Mouse (Mus musculus) CD4-positive, CD25-positive, alpha-beta regulatory T cell, adult 4 months (primary cell): ENCODE results near the gene Igfbp4. TPM values are rescaled to one million over a fixed set of nuclear protein-coding genes. Genes with fewer than 3 reads are reported as not detected.

Experiments used
- ATAC-seq: one replicate; pipeline ENCODE4 v1.8.0; 2017
- polyA plus RNA-seq, 2 experiments: library from polyadenylated mRNA; unstranded; fragments of 100-300 nt; shearing (Covaris generic); gene quantifications; one replicate each; pipeline ENCODE4 v1.2.1; 2017

Gene Igfbp4
- polyA plus RNA-seq, 2 experiments from 2014 or later, result 12.6 to 20.7 TPM

- ATAC-seq, result no peak
Observed at GRCm38 (mm10) chr11:99083516-99083915, 42.5 kb downstream of the Igfbp4 start.

GRCm38 (mm10) chr11:99084366-99084765, 43.3 kb downstream of the Igfbp4 start:
- no peak for ATAC-seq

GRCm38 (mm10) chr11:99088486-99088885, 47.4 kb downstream of the Igfbp4 start:
- no peak for ATAC-seq

- ATAC-seq, result no peak
Observed at GRCm38 (mm10) chr11:99089077-99089601, 48.1 kb downstream of the Igfbp4 start, which contains the start of gene Tns4. Gene Tns4, minus strand, starts transcription at chr11:99089306.

GRCm38 (mm10) chr11:99090391-99090790, 49.3 kb downstream of the Igfbp4 start:
- ATAC-seq, result no peak

GRCm38 (mm10) chr11:99091666-99092065, 50.6 kb downstream of the Igfbp4 start:
- ATAC-seq, result no peak

- ATAC-seq, result no peak
Observed at GRCm38 (mm10) chr11:99093740-99094139, 52.7 kb downstream of the Igfbp4 start.

- ATAC-seq, result no peak
Observed at GRCm38 (mm10) chr11:99094911-99095676, 54.0 kb downstream of the Igfbp4 start.

- no peak for ATAC-seq
Observed at GRCm38 (mm10) chr11:99095759-99096158, 54.7 kb downstream of the Igfbp4 start.

GRCm38 (mm10) chr11:99096417-99096816, 55.4 kb downstream of the Igfbp4 start:
- no peak for ATAC-seq

GRCm38 (mm10) chr11:99096996-99097774, 56.1 kb downstream of the Igfbp4 start:
- ATAC-seq, result no peak

- peak; percentile 57 for ATAC-seq
Observed at GRCm38 (mm10) chr11:99098924-99099323, 57.9 kb downstream of the Igfbp4 start.

GRCm38 (mm10) chr11:99099516-99099915, 58.5 kb downstream of the Igfbp4 start:
- ATAC-seq, result no peak

GRCm38 (mm10) chr11:99100215-99100614, 59.2 kb downstream of the Igfbp4 start:
- no peak for ATAC-seq

- no peak for ATAC-seq
Observed at GRCm38 (mm10) chr11:99101693-99102092, 60.6 kb downstream of the Igfbp4 start.

- no peak for ATAC-seq
Observed at GRCm38 (mm10) chr11:99102575-99103270, 61.7 kb downstream of the Igfbp4 start.

Other genes with a start within 250 kb of the Igfbp4 start
- 10 to 100 TPM; 22.3 to 24.8 TPM for gene Msl1, start 245.7 kb upstream of the Igfbp4 start, polyA plus RNA-seq
- 10 to 100 TPM; 13.6 to 14.5 TPM for gene Casc3, start 236.3 kb upstream of the Igfbp4 start, polyA plus RNA-seq
- gene Rapgefl1, start 204.5 kb upstream of the Igfbp4 start, polyA plus RNA-seq, result under 1 TPM in 1 of 2 experiments, not detected in 1; 0.48 TPM
- 10 to 100 TPM; 13.5 to 13.9 TPM for gene Wipf2, start 177.6 kb upstream of the Igfbp4 start, polyA plus RNA-seq
- 1 to 10 TPM; 4.1 to 8.5 TPM for gene Cdc6, start 133.4 kb upstream of the Igfbp4 start, polyA plus RNA-seq
- gene Rara, start 113.4 kb upstream of the Igfbp4 start, polyA plus RNA-seq, result 1 to 10 TPM; 8.6 to 8.9 TPM
- not detected for gene Gjd3, start 58.2 kb upstream of the Igfbp4 start, polyA plus RNA-seq
- 10 to 100 TPM; 39.6 to 58.8 TPM for gene Top2a, start 17.1 kb upstream of the Igfbp4 start, polyA plus RNA-seq
- under 1 TPM in 1 of 2 experiments, not detected in 1; 0.35 TPM for gene Tns4, start 48.1 kb downstream of the Igfbp4 start, polyA plus RNA-seq
- 100 to 1,000 TPM; 277 to 361 TPM for gene Ccr7, start 113.8 kb downstream of the Igfbp4 start, polyA plus RNA-seq
- gene Smarce1, start 189.8 kb downstream of the Igfbp4 start, polyA plus RNA-seq, result 100 to 1,000 TPM; 179 to 201 TPM
- gene Krt222, start 202.8 kb downstream of the Igfbp4 start, polyA plus RNA-seq, result 1 to 10 TPM; 1.4 to 2.1 TPM
- not detected for gene Krt24, start 244.0 kb downstream of the Igfbp4 start, polyA plus RNA-seq